Mouse (Mus musculus) spleen, adult 12 weeks (tissue): ENCODE results near the gene Igfbpl1.

ENCODE experiments used
- DNase-seq: peaks from one replicate; pipeline ENCODE4 v3.0.0; 2022; ENCODE audit warnings: low spot score

Igfbpl1 gene

GRCm38 (mm10) chr4:45822781-45823575 lies 3.7 kb downstream of the Igfbpl1 start:
- DNase-seq: no peak

- DNase-seq: no peak
Observed at GRCm38 (mm10) chr4:45821995-45822394, 4.7 kb downstream of the Igfbpl1 start.

GRCm38 (mm10) chr4:45820074-45820830 lies 6.5 kb downstream of the Igfbpl1 start:
- peak; percentile 34 for DNase-seq

GRCm38 (mm10) chr4:45819208-45819931 lies 7.4 kb downstream of the Igfbpl1 start:
- no peak for DNase-seq

GRCm38 (mm10) chr4:45818814-45819207 lies 7.9 kb downstream of the Igfbpl1 start:
- DNase-seq: no peak

GRCm38 (mm10) chr4:45815542-45815941 lies 11.2 kb downstream of the Igfbpl1 start:
- no peak for DNase-seq

GRCm38 (mm10) chr4:45811250-45811649 lies 15.5 kb downstream of the Igfbpl1 start:
- no peak for DNase-seq

- DNase-seq: no peak
Observed at GRCm38 (mm10) chr4:45808034-45808433, 18.7 kb downstream of the Igfbpl1 start.

GRCm38 (mm10) chr4:45802900-45803299 lies 23.8 kb downstream of the Igfbpl1 start:
- DNase-seq: no peak

- no peak for DNase-seq
Observed at GRCm38 (mm10) chr4:45799956-45800537, 26.7 kb downstream of the Igfbpl1 start.

GRCm38 (mm10) chr4:45798964-45799363 lies 27.8 kb downstream of the Igfbpl1 start, which contains the start of gene Aldh1b1:
Gene Aldh1b1, plus strand, starts transcription at chr4:45799022.
- DNase-seq: peak; percentile 29

- no peak for DNase-seq
Observed at GRCm38 (mm10) chr4:45796760-45797159, 30.0 kb downstream of the Igfbpl1 start.

- DNase-seq: no peak
Observed at GRCm38 (mm10) chr4:45795191-45795811, 31.4 kb downstream of the Igfbpl1 start.

- DNase-seq: no peak
Observed at GRCm38 (mm10) chr4:45790018-45790417, 36.7 kb downstream of the Igfbpl1 start.

- no peak for DNase-seq
Observed at GRCm38 (mm10) chr4:45789263-45789958, 37.3 kb downstream of the Igfbpl1 start.

- DNase-seq: no peak
Observed at GRCm38 (mm10) chr4:45788446-45789081, 38.2 kb downstream of the Igfbpl1 start.

GRCm38 (mm10) chr4:45786674-45787073 lies 40.0 kb downstream of the Igfbpl1 start:
- DNase-seq: no peak

GRCm38 (mm10) chr4:45785959-45786358 lies 40.8 kb downstream of the Igfbpl1 start:
- DNase-seq: no peak

- DNase-seq: no peak
Observed at GRCm38 (mm10) chr4:45783671-45784070, 43.1 kb downstream of the Igfbpl1 start.

- no peak for DNase-seq
Observed at GRCm38 (mm10) chr4:45771619-45772018, 55.1 kb downstream of the Igfbpl1 start.

GRCm38 (mm10) chr4:45771173-45771572 lies 55.5 kb downstream of the Igfbpl1 start:
- no peak for DNase-seq
